Mouse (Mus musculus) limb, embryonic 13.5 days (tissue): ENCODE measurements around the gene Lrch3. TPM values are rescaled to one million over a fixed set of nuclear protein-coding genes. Genes with fewer than 3 reads are reported as not detected.
A peak's percentile ranks its signal among the peaks of the same experiment; 100 is the strongest.
"Not testable (repeated sequence)": the region's sequence is repeated elsewhere in the genome, so short reads cannot be mapped to it uniquely, and the experiment has no call there.

Source experiments
- ATAC-seq: fragments of 200-750 bp; cut with Nextera tagmentation; 2 replicates; pipeline ENCODE4 v1.8.0; 2017; ENCODE audit warnings: low read depth, moderate number of reproducible peaks, moderate TSS enrichment; ENCODE audit not compliant: low FRiP score
- H3K27ac ChIP-seq: fragments of 300-500 bp; sonication (generic); 2 replicates; pipeline ENCODE4 v1.5.1; 2015; ENCODE audit warnings: inconsistent platforms, mild to moderate bottlenecking, moderate library complexity
- H3K27me3 ChIP-seq: fragments of 300-500 bp; sonication (generic); 2 replicates; pipeline ENCODE4 v1.6.1; 2015; ENCODE audit warnings: mild to moderate bottlenecking, inconsistent platforms
- H3K36me3 ChIP-seq: fragments of 300-500 bp; sonication (generic); 2 replicates; pipeline ENCODE4 v1.6.1; 2015; ENCODE audit warnings: inconsistent platforms, mild to moderate bottlenecking, moderate library complexity
- H3K4me1 ChIP-seq: fragments of 300-500 bp; sonication (generic); 2 replicates; pipeline ENCODE4 v1.6.1; 2015; ENCODE audit warnings: inconsistent platforms
- H3K4me2 ChIP-seq: fragments of 300-500 bp; sonication (generic); replicated peaks from 2 replicates; pipeline ENCODE4 v1.6.1; 2015; ENCODE audit warnings: inconsistent platforms, mild to moderate bottlenecking, moderate library complexity
- H3K4me3 ChIP-seq: fragments of 300-500 bp; sonication (generic); 2 replicates; pipeline ENCODE4 v1.5.1; 2015; ENCODE audit warnings: moderate library complexity, mild to moderate bottlenecking, inconsistent platforms
- H3K9ac ChIP-seq: fragments of 300-500 bp; sonication (generic); 2 replicates; pipeline ENCODE4 v1.6.1; 2015; ENCODE audit warnings: mild to moderate bottlenecking, inconsistent platforms
- H3K9me3 ChIP-seq: fragments of 300-500 bp; sonication (generic); 2 replicates; pipeline ENCODE4 v1.6.1; 2016; ENCODE audit warnings: inconsistent platforms
- WGBS: fragments of 180-500 bp; shearing (Covaris S2); methylation state at CpG from one replicate; pipeline ENCODE4 v1.1.7; 2015; 5-methylcytosine and 5-hydroxymethylcytosine counted together
- polyA plus RNA-seq: library from polyadenylated mRNA; unstranded; fragments of >200 nt; fragmentation: Nextera tagmentation; extraction: Ambion mirVana; gene quantifications from 2 replicates; pipeline ENCODE4 v1.2.1, GENCODE M21; 2015

The Lrch3 gene
- polyA plus RNA-seq, 1 experiment from 2014 or later: 36.7 TPM

- Histone ChIP-seq H3K9me3 (no peaks in the 10 kb centered on the region), H3K4me3 (no peak overlapping the region), H3K4me1 (no peaks in the 10 kb centered on the region), H3K36me3 (peaks cover 27% of the 10 kb centered on the region), H3K27ac (no peak overlapping the region), H3K27me3 (no peaks in the 10 kb centered on the region), H3K9ac (no peak overlapping the region), H3K4me2 (no peak overlapping the region)
- 90% methylated on average over 8 of the region's 8 CpGs for WGBS
- ATAC-seq: no peak
These were observed 13.1 kb downstream of the Lrch3 start for GRCm38 (mm10) chr16:32927044-32927443.

GRCm38 (mm10) chr16:32929918-32930317, 16.0 kb downstream of the Lrch3 start:
- H3K27ac ChIP-seq: no peak overlapping the region
- WGBS: 44% methylated on average over 2 of the region's 2 CpGs
- no peak for ATAC-seq

GRCm38 (mm10) chr16:32934470-32934869, 20.6 kb downstream of the Lrch3 start:
- ATAC-seq: no peak

More at GRCm38 (mm10) chr16:32929918-32930317, 16.0 kb downstream of the Lrch3 start:
- Histone ChIP-seq H3K27me3 (no peaks in the 10 kb centered on the region), H3K4me1 (peaks cover 1% of the 10 kb centered on the region; the same call in 1 of the 2 replicates), H3K4me3 (no peak overlapping the region), H3K9ac (no peak overlapping the region), H3K9me3 (no peaks in the 10 kb centered on the region), H3K36me3 (0 out of 2 replicates have a peak, but pooled peaks cover 8% of the 10 kb centered on the region), H3K4me2 (no peak overlapping the region)

GRCm38 (mm10) chr16:32935088-32935487, 21.2 kb downstream of the Lrch3 start:
- ATAC-seq: no peak
- Histone ChIP-seq H3K4me1 (peaks cover 10% of the 10 kb centered on the region), H3K27ac (no peak overlapping the region), H3K9me3 (no peaks in the 10 kb centered on the region), H3K9ac (no peak overlapping the region), H3K36me3 (no peaks in the 10 kb centered on the region), H3K4me3 (no peak overlapping the region), H3K4me2 (no peak overlapping the region), H3K27me3 (no peaks in the 10 kb centered on the region)
- 76% methylated on average over 1 of the region's 1 CpGs for WGBS

More at GRCm38 (mm10) chr16:32934470-32934869, 20.6 kb downstream of the Lrch3 start:
- Histone ChIP-seq H3K27me3 (no peaks in the 10 kb centered on the region), H3K36me3 (no peaks in the 10 kb centered on the region), H3K4me2 (no peak overlapping the region), H3K4me1 (peaks cover 10% of the 10 kb centered on the region), H3K27ac (no peak overlapping the region), H3K4me3 (no peak overlapping the region), H3K9me3 (no peaks in the 10 kb centered on the region), H3K9ac (no peak overlapping the region)
- 72% methylated on average over 2 of the region's 2 CpGs for WGBS

- Histone ChIP-seq H3K4me2 (no peak overlapping the region), H3K4me1 (peaks cover 10% of the 10 kb centered on the region), H3K27me3 (no peaks in the 10 kb centered on the region), H3K4me3 (no peak overlapping the region), H3K36me3 (no peaks in the 10 kb centered on the region), H3K27ac (no peak overlapping the region), H3K9ac (no peak overlapping the region), H3K9me3 (0 out of 2 replicates have a peak, but pooled peaks cover 3% of the 10 kb centered on the region)
- ATAC-seq: no peak
- WGBS: 86% methylated on average over 2 of the region's 2 CpGs
These were observed 23.5 kb downstream of the Lrch3 start for GRCm38 (mm10) chr16:32937358-32937757.

- H3K27me3 ChIP-seq, H3K9me3 ChIP-seq, H3K4me3 ChIP-seq, H3K4me2 ChIP-seq, ATAC-seq, H3K36me3 ChIP-seq, H3K9ac ChIP-seq, H3K27ac ChIP-seq: not testable (repeated sequence)
- 35% methylated on average over 3 of the region's 3 CpGs for WGBS
- peaks cover 14% of the 10 kb centered on the region for H3K4me1 ChIP-seq
These were observed 25.4 kb downstream of the Lrch3 start for GRCm38 (mm10) chr16:32939301-32939700.

- not testable (repeated sequence) for H3K36me3 ChIP-seq, H3K9me3 ChIP-seq, ATAC-seq, H3K4me2 ChIP-seq, H3K27ac ChIP-seq, H3K4me3 ChIP-seq, H3K27me3 ChIP-seq, H3K9ac ChIP-seq
- 86% methylated on average over 4 of the region's 4 CpGs for WGBS
- peaks cover 14% of the 10 kb centered on the region for H3K4me1 ChIP-seq
These were observed 25.8 kb downstream of the Lrch3 start for GRCm38 (mm10) chr16:32939716-32940115.

- not testable (repeated sequence) for H3K4me3 ChIP-seq, H3K36me3 ChIP-seq, H3K27ac ChIP-seq, H3K27me3 ChIP-seq, H3K4me1 ChIP-seq, H3K9me3 ChIP-seq, H3K4me2 ChIP-seq, H3K9ac ChIP-seq, ATAC-seq
- 68% methylated on average over 2 of the region's 2 CpGs for WGBS
These were observed 27.3 kb downstream of the Lrch3 start for GRCm38 (mm10) chr16:32941226-32941625.

- Histone ChIP-seq H3K36me3 (no peaks in the 10 kb centered on the region), H3K9me3 (0 out of 2 replicates have a peak, but pooled peaks cover 3% of the 10 kb centered on the region), H3K27ac (no peak overlapping the region), H3K4me3 (no peak overlapping the region), H3K9ac (no peak overlapping the region), H3K4me1 (peaks cover 6% of the 10 kb centered on the region), H3K4me2 (no peak overlapping the region), H3K27me3 (no peaks in the 10 kb centered on the region)
- ATAC-seq: peak; percentile 57; the same call in 1 of the 2 replicates
- WGBS: 40% methylated on average over 5 of the region's 5 CpGs
These were observed 28.8 kb downstream of the Lrch3 start for GRCm38 (mm10) chr16:32942694-32943093.

GRCm38 (mm10) chr16:32945379-32945778, 31.5 kb downstream of the Lrch3 start:
- Histone ChIP-seq H3K27ac (no peak overlapping the region), H3K4me2 (no peak overlapping the region), H3K27me3 (no peaks in the 10 kb centered on the region), H3K36me3 (no peaks in the 10 kb centered on the region), H3K9ac (no peak overlapping the region), H3K4me3 (no peak overlapping the region), H3K4me1 (peaks cover 15% of the 10 kb centered on the region), H3K9me3 (0 out of 2 replicates have a peak, but pooled peaks cover 3% of the 10 kb centered on the region)
- 71% methylated on average over 5 of the region's 5 CpGs for WGBS
- ATAC-seq: no peak

GRCm38 (mm10) chr16:32948016-32948415, 34.1 kb downstream of the Lrch3 start:
- H3K9me3 ChIP-seq: no peaks in the 10 kb centered on the region
- whole genome bisulfite sequencing: 79% methylated on average over 8 of the region's 8 CpGs

GRCm38 (mm10) chr16:32948656-32949055, 34.8 kb downstream of the Lrch3 start:
- Histone ChIP-seq H3K4me3 (no peak overlapping the region), H3K27ac (no peak overlapping the region), H3K9me3 (no peaks in the 10 kb centered on the region), H3K4me1 (peaks cover 11% of the 10 kb centered on the region), H3K36me3 (peaks cover 7% of the 10 kb centered on the region; the same call in 1 of the 2 replicates), H3K4me2 (no peak overlapping the region), H3K27me3 (no peaks in the 10 kb centered on the region), H3K9ac (no peak overlapping the region)
- no peak for ATAC-seq
- WGBS: 83% methylated on average over 5 of the region's 5 CpGs

More at GRCm38 (mm10) chr16:32948016-32948415, 34.1 kb downstream of the Lrch3 start:
- no peak overlapping the region for H3K9ac ChIP-seq
- ATAC-seq: no peak
- H3K4me3 ChIP-seq: no peak overlapping the region
- no peak overlapping the region for H3K4me2 ChIP-seq
- H3K27ac ChIP-seq: no peak overlapping the region
- H3K4me1 ChIP-seq: peaks cover 11% of the 10 kb centered on the region
- H3K36me3 ChIP-seq: peaks cover 7% of the 10 kb centered on the region; the same call in 1 of the 2 replicates
- H3K27me3 ChIP-seq: no peaks in the 10 kb centered on the region

- Histone ChIP-seq H3K27ac (no peak overlapping the region), H3K4me2 (no peak overlapping the region), H3K36me3 (peaks cover 7% of the 10 kb centered on the region; the same call in 1 of the 2 replicates), H3K9ac (no peak overlapping the region), H3K4me1 (peaks cover 11% of the 10 kb centered on the region), H3K27me3 (no peaks in the 10 kb centered on the region), H3K4me3 (no peak overlapping the region), H3K9me3 (no peaks in the 10 kb centered on the region)
- no peak for ATAC-seq
These were observed 35.4 kb downstream of the Lrch3 start for GRCm38 (mm10) chr16:32949281-32949680.
